Mouse (Mus musculus) limb, embryonic 14.5 days (tissue): ENCODE measurements around the gene Frrs1. TPM values are rescaled to one million over a fixed set of nuclear protein-coding genes. Genes with fewer than 3 reads are reported as not detected.

Experiments
- ATAC-seq: fragments of 200-750 bp; cut with Nextera tagmentation; 2 replicates; pipeline ENCODE4 v1.8.0; 2017; ENCODE audit warnings: low read depth, moderate number of reproducible peaks, moderate TSS enrichment; ENCODE audit not compliant: low FRiP score
- DNase-seq: peaks from one replicate; pipeline ENCODE4 v3.0.0-alpha.2; 2015; ENCODE audit warnings: low spot score
- H3K27ac ChIP-seq: fragments of 300-500 bp; sonication (generic); replicated peaks from 2 replicates; pipeline ENCODE4 v1.5.1; 2014; ENCODE audit warnings: low read depth, mild to moderate bottlenecking, low read length, moderate library complexity, mixed read lengths
- H3K27me3 ChIP-seq: fragments of 300-500 bp; sonication (generic); 2 replicates; pipeline ENCODE4 v1.6.1; 2014; ENCODE audit warnings: low read length, mixed read lengths; ENCODE audit not compliant: control insufficient read depth, insufficient read depth
- H3K36me3 ChIP-seq: fragments of 300-500 bp; sonication (generic); 2 replicates; pipeline ENCODE4 v1.6.1; 2014; ENCODE audit warnings: mild to moderate bottlenecking, low read length, moderate library complexity, mixed read lengths; ENCODE audit not compliant: control insufficient read depth, insufficient read depth
- H3K4me1 ChIP-seq: fragments of 300-500 bp; sonication (generic); 2 replicates; pipeline ENCODE4 v1.6.1; 2014; ENCODE audit warnings: antibody characterized with exemption, low read length, mixed read lengths; ENCODE audit not compliant: control insufficient read depth, insufficient read depth
- H3K4me2 ChIP-seq: fragments of 300-500 bp; sonication (generic); replicated peaks from 2 replicates; pipeline ENCODE4 v1.6.1; 2014; ENCODE audit warnings: low read depth, mild to moderate bottlenecking, low read length, moderate library complexity; ENCODE audit not compliant: severe bottlenecking
- H3K4me3 ChIP-seq: fragments of 300-500 bp; sonication (generic); replicated peaks from 2 replicates; pipeline ENCODE4 v1.5.1; 2014; ENCODE audit warnings: low read length
- H3K9ac ChIP-seq: fragments of 300-500 bp; sonication (generic); 2 replicates; pipeline ENCODE4 v1.6.1; 2014; ENCODE audit warnings: mild to moderate bottlenecking, low read depth, low read length, moderate library complexity; ENCODE audit not compliant: severe bottlenecking
- H3K9me3 ChIP-seq: fragments of 300-500 bp; sonication (generic); 2 replicates; pipeline ENCODE4 v1.6.1; 2016; ENCODE audit warnings: low read length; ENCODE audit not compliant: control insufficient read depth
- POLR2A ChIP-seq: fragments of 200-500 bp; IDR thresholded peaks from 2 replicates; pipeline ENCODE4 v1.8.0; 2012; ENCODE audit warnings: inconsistent platforms, mild to moderate bottlenecking, moderate library complexity, borderline replicate concordance; ENCODE audit not compliant: insufficient read depth, insufficient read length; ENCODE audit errors: extremely low read depth
- WGBS: fragments of 180-500 bp; shearing (Covaris S2); extraction: QIAGEN DNeasy Blood & Tissue Kit; methylation state at CpG from one replicate; pipeline ENCODE4 v1.1.7; 2014; 5-methylcytosine and 5-hydroxymethylcytosine counted together
- polyA plus RNA-seq, 2 experiments: library from polyadenylated mRNA; depleted of rRNA in 1 of 2; stranded (reverse) in 1 of 2; unstranded in 1 of 2; fragments of >200 nt; fragmentation: Nextera tagmentation in 1 of 2; extraction: Ambion mirVana in 1 of 2; gene quantifications; 2 replicates each; pipeline versions ENCODE4 v1.2.1 to v1.2.3; 2012 to 2014

Gene Frrs1
- polyA plus RNA-seq, 2 experiments: 6.4 to 12.4 TPM

DNA sequence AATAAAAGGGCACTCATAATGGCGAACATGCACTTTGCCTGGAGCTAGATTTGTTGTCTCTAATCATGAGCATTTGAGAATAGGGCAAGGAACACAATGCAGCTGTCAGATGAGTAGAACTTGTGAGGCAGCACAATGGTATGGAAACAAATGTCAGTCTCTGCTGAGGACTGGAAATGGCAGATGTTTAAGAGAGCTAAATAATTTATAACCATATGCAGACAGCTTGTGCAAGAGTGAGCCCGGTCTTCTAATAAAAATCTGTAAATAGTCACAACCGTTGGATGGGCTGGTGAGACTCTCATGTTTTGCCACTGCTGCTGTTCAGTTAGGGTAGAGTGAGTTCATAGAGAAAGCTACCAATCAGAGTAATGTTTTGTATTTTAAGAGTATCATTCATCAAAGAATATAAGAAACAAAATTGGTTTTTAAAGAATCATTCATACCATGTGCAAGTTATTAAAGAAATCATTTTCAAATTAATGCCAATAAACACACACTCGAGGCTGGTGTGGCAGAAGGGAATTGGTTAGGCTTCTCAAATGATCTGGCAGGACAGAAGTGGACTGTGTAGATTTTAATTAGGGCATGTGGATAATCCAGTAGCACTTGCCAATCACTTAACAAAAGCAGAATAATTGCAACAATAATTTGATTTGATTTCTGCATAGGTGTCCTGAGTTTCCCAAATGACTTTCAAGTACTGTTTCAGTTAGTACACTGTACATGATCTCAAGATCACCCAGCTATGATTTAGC is 77.8 kb downstream of the Frrs1 start:
- ATAC-seq (0 out of 2 replicates have a peak, but pooled peaks have one; percentile 55), DNase-seq (peak; percentile 9)
- Histone ChIP-seq H3K36me3 (no peaks in the 10 kb centered on the region), H3K9ac (no peak overlapping the region), H3K4me3 (no peak overlapping the region), H3K9me3 (no peaks in the 10 kb centered on the region), H3K4me1 (no peaks in the 10 kb centered on the region), H3K4me2 (no peak overlapping the region), H3K27ac (no peak overlapping the region), H3K27me3 (no peaks in the 10 kb centered on the region)
- TF ChIP-seq POLR2A: no peak
- WGBS: 51% methylated on average over 4 of the region's 4 CpGs

DNA sequence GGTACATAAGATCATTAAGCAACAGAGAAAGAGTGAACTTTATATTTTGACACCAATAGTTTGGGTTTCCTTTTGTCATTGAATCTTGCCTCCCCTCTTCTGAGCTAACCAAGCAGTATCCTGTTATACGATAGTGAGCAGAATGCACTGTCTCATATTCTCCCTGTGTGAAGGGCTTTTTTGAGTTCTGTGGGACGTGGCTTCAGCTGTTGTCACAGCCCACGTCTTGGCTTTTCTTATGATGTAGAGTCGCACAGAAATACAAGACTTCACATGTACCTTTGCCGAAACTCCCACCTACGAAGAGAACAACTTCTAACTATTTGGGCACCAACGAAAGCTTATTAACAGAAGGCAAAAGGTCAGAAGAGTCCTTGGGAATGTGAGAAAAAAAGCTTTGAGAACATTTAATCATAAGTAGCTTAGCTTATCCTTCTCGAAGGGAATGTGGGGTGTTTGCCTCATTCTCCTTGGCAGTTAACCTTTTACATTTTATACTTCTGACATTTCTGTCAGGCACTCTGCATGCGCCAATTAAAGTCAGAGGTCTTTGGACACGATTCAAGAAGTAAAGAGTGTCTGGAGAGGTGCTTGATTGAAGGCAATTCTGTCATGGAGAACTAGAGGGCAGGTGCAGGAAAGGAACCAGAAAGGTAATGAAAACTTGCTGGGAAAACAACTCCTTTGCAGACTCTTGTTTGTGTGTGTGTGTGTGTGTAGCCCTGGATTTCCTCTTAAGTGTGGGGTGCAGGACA is 81.7 kb downstream of the Frrs1 start:
- no peak for TF ChIP-seq POLR2A
- DNase-seq (no peak), ATAC-seq (no peak)
- Histone ChIP-seq H3K9me3 (no peaks in the 10 kb centered on the region), H3K9ac (no peak overlapping the region), H3K4me3 (no peak overlapping the region), H3K27ac (no peak overlapping the region), H3K4me2 (no peak overlapping the region), H3K4me1 (no peaks in the 10 kb centered on the region), H3K36me3 (no peaks in the 10 kb centered on the region), H3K27me3 (no peaks in the 10 kb centered on the region)
- WGBS: 66% methylated on average over 10 of the region's 10 CpGs

DNA sequence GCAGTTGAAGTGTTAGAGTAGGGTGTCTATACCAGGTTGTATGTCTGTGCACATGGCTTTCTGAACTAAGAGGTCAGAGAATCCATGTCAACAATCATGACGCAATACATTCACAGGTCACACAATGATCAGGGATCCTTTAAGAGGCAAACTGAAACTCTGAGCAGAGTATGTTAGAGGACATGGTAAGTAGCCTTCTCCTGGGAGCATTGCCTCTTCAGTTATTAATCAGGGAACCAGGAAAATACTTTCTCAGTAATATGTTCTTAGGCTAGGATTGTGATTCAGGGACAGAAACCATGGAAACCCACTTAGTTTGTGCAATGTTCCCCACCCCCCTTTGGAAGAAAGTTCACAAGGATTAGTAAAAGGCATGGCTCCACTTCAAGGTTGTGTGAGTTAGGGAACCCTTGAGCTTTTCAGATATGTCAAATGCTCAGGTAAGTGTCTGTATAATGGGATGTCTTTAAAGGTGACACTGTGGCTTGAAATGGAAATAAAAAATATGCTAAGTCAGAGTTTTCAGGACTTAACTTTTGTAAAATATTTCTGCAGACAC is 82.4 kb downstream of the Frrs1 start:
- no peak overlapping the region for H3K4me2 ChIP-seq
- no peaks in the 10 kb centered on the region for H3K9me3 ChIP-seq
- H3K27ac ChIP-seq: no peak overlapping the region
- no peak overlapping the region for H3K9ac ChIP-seq
- H3K4me1 ChIP-seq: no peaks in the 10 kb centered on the region
- no peak for DNase-seq
- no peaks in the 10 kb centered on the region for H3K36me3 ChIP-seq
- H3K4me3 ChIP-seq: no peak overlapping the region
- ATAC-seq: no peak
- no peak for TF ChIP-seq POLR2A
- H3K27me3 ChIP-seq: no peaks in the 10 kb centered on the region
- WGBS: 82% methylated on average over 1 of the region's 1 CpGs

DNA sequence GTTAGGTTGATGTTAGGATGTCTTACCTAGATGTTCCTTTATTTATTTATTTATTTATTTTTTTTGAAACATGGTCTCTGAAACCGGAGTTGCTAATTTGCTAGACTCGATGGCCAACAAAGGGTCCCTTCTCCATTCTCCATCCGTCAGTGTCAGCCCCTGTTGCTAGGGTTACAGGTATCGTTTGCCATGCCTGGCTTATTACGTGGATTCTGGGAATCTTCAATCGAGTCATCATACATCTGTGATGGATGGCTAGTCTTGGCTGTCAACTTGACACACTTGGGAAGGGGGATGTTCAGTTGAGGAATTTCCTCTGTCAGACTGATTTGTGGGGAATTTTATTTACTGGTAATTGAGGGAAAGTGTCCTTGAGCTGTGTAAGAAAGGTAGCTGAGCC is 83.5 kb downstream of the Frrs1 start:
- no peak for ATAC-seq
- 67% methylated on average over 6 of the region's 6 CpGs for WGBS
- Histone ChIP-seq H3K9ac (no peak overlapping the region), H3K4me3 (no peak overlapping the region), H3K4me1 (no peaks in the 10 kb centered on the region), H3K9me3 (no peaks in the 10 kb centered on the region), H3K4me2 (no peak overlapping the region), H3K27ac (no peak overlapping the region), H3K36me3 (no peaks in the 10 kb centered on the region), H3K27me3 (no peaks in the 10 kb centered on the region)
- DNase-seq: no peak
- TF ChIP-seq POLR2A: no peak

DNA sequence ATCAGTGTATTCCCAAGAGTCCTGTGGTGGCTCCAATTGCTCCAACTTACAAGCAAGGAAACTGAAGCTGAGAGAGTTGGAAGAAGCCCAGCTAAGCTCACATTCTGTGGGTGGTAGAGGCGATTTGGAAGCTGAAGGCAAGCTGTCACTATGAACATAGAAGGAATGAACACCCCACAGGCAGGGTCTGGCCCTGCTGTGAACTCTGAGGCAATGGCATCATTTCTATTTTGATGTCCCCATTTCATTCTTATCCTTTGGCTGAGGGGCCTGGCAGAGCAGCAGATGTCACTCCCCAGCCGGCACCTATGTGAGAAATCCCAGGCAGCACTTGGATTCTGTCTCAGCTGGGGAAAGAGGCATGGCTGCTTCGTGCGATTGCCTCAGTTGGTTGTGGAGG is 84.2 kb downstream of the Frrs1 start:
- no peak for ATAC-seq
- DNase-seq: no peak
- 62% methylated on average over 4 of the region's 4 CpGs for WGBS

More for the DNA sequence above, 84.2 kb downstream of the Frrs1 start:
- Histone ChIP-seq H3K4me1 (no peaks in the 10 kb centered on the region), H3K27ac (no peak overlapping the region), H3K4me3 (no peak overlapping the region), H3K27me3 (no peaks in the 10 kb centered on the region), H3K36me3 (no peaks in the 10 kb centered on the region), H3K4me2 (no peak overlapping the region), H3K9ac (no peak overlapping the region), H3K9me3 (no peaks in the 10 kb centered on the region)
- no peak for TF ChIP-seq POLR2A
